Mouse (Mus musculus): Measurements from ENCODE around the gene Ptprn2. TPM values are rescaled to one million over a fixed set of nuclear protein-coding genes. Genes with fewer than 3 reads are reported as not detected.

The Ptprn2 gene
- polyA plus RNA-seq, 1 experiment from 2014 or later: 1.2 TPM

DNA sequence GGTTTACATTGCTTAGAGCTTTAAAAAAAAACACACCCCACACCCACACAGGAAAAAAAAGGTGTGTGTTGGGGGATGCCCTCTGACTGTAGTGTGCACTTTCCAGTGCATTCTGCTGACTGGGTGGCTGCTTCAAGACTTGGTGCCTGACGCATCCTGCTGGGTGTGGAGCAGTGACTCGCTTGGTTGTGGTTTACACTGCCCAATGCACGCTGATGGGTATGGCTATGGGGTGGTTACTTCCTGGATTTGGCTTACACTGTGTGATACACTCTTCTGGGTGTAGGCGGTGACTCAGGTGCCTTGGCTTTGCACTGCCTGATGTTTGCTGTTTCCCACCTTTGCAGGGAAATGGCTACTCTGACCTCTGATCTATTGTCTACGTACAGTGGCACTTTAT, 18.5 kb upstream of the Ptprn2 start:
- Histone ChIP-seq H3K27me3 (replicated peaks; ENCODE audit: control insufficient read depth, insufficient read depth, low read length) (no peaks in the 10 kb centered on the region), H3K4me2 (replicated peaks; ENCODE audit: low read depth) (no peak overlapping the region), H3K4me3 (ENCODE audit: low read depth, low read length) (no peak overlapping the region), H3K36me3 (ENCODE audit: control insufficient read depth, insufficient read depth) (no peaks in the 10 kb centered on the region), H3K27ac (ENCODE audit: low read depth, low read length) (no peak overlapping the region), H3K9me3 (ENCODE audit: control insufficient read depth) (no peaks in the 10 kb centered on the region), H3K4me1 (replicated peaks; ENCODE audit: control insufficient read depth, insufficient read depth, low read length) (no peaks in the 10 kb centered on the region), H3K9ac (ENCODE audit: low read depth, low read length) (no peak overlapping the region)
- ATAC-seq: no peak
- 78% methylated on average over 5 of the region's 5 CpGs for WGBS
- no peak for TF ChIP-seq CTCF (IDR thresholded peaks at IDR 0.05; ENCODE audit: low read depth)

DNA sequence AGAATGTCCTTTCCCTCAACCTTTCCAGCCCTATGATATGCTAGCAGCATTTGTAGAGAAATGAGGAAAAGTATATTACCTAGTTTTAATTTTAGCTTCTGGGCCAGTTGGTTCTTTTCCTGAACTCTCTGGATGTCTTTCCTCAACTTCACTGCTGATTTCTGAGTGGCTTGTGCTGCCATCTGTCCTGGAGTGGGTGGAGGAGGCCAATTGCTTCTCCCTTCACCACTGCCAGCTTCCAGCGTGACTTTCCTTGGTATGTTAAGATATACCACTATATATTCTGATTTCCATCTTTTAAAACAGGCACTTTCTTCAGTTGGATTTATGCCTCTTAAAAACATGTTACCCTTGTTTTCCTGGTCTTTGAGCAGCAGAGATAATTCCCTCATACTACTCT, 17.2 kb upstream of the Ptprn2 start:
- Histone ChIP-seq H3K36me3 (ENCODE audit: control insufficient read depth, insufficient read depth) (no peaks in the 10 kb centered on the region), H3K9ac (ENCODE audit: low read depth, low read length) (no peak overlapping the region), H3K4me1 (replicated peaks; ENCODE audit: control insufficient read depth, insufficient read depth, low read length) (no peaks in the 10 kb centered on the region), H3K27me3 (replicated peaks; ENCODE audit: control insufficient read depth, insufficient read depth, low read length) (no peaks in the 10 kb centered on the region), H3K9me3 (ENCODE audit: control insufficient read depth) (no peaks in the 10 kb centered on the region), H3K27ac (ENCODE audit: low read depth, low read length) (no peak overlapping the region), H3K4me3 (ENCODE audit: low read depth, low read length) (no peak overlapping the region), H3K4me2 (replicated peaks; ENCODE audit: low read depth) (no peak overlapping the region)
- TF ChIP-seq CTCF (IDR thresholded peaks at IDR 0.05; ENCODE audit: low read depth): no peak
- 94% methylated on average over 1 of the region's 1 CpGs for WGBS
- ATAC-seq: no peak

DNA sequence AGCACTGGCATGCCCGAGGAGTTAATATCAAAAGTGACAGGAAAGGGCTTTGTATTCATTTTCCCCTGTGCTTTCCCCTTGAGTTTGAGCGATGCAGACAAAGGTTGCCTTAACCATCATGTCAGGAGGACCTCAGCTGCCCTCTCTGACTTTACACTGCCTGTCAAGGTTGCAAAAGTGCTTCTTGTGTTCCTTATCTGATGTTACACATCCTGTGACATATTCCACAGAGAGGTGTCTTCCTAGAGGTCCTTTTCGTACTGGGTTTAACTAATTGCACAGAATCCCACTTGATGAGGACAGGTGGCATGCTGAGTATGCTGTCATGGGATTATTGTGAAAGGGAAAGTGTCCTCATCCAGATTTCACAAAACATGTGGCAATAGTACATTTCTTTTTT, 16.4 kb upstream of the Ptprn2 start:
- Histone ChIP-seq H3K9me3 (ENCODE audit: control insufficient read depth) (no peaks in the 10 kb centered on the region), H3K4me1 (replicated peaks; ENCODE audit: control insufficient read depth, insufficient read depth, low read length) (no peaks in the 10 kb centered on the region), H3K4me3 (ENCODE audit: low read depth, low read length) (no peak overlapping the region), H3K9ac (ENCODE audit: low read depth, low read length) (no peak overlapping the region), H3K36me3 (ENCODE audit: control insufficient read depth, insufficient read depth) (no peaks in the 10 kb centered on the region), H3K27ac (ENCODE audit: low read depth, low read length) (no peak overlapping the region), H3K27me3 (replicated peaks; ENCODE audit: control insufficient read depth, insufficient read depth, low read length) (no peaks in the 10 kb centered on the region), H3K4me2 (replicated peaks; ENCODE audit: low read depth) (no peak overlapping the region)
- ATAC-seq: no peak
- no peak for TF ChIP-seq CTCF (IDR thresholded peaks at IDR 0.05; ENCODE audit: low read depth)
- 83% methylated on average over 3 of the region's 3 CpGs for WGBS

DNA sequence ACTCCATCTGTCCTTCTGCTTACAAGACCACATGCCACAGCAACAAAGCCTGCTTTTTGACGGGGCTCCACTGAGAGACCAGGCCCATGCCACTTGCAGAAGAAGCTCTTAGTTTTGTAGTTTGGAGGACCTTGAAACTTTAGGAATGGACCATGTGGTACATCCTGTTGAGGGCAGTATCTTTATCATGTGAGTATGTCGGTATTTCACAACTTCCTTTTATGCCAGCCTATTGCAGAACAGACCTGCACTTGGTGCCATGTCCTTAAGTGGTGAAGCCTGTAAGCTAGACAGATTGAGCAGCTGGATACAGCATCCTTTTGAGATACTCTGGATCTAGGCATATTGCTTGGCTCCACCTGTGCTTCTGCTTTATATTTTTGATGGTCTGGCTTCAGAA, 12.3 kb upstream of the Ptprn2 start:
- Histone ChIP-seq H3K4me1 (replicated peaks; ENCODE audit: control insufficient read depth, insufficient read depth, low read length) (no peaks in the 10 kb centered on the region), H3K27ac (ENCODE audit: low read depth, low read length) (no peak overlapping the region), H3K4me3 (ENCODE audit: low read depth, low read length) (no peak overlapping the region), H3K9me3 (ENCODE audit: control insufficient read depth) (no peaks in the 10 kb centered on the region), H3K4me2 (replicated peaks; ENCODE audit: low read depth) (no peak overlapping the region), H3K27me3 (replicated peaks; ENCODE audit: control insufficient read depth, insufficient read depth, low read length) (no peaks in the 10 kb centered on the region), H3K36me3 (ENCODE audit: control insufficient read depth, insufficient read depth) (no peaks in the 10 kb centered on the region), H3K9ac (ENCODE audit: low read depth, low read length) (no peak overlapping the region)
- no peak for TF ChIP-seq CTCF (IDR thresholded peaks at IDR 0.05; ENCODE audit: low read depth)
- ATAC-seq: no peak
- 78% methylated on average over 2 of the region's 2 CpGs for WGBS

DNA sequence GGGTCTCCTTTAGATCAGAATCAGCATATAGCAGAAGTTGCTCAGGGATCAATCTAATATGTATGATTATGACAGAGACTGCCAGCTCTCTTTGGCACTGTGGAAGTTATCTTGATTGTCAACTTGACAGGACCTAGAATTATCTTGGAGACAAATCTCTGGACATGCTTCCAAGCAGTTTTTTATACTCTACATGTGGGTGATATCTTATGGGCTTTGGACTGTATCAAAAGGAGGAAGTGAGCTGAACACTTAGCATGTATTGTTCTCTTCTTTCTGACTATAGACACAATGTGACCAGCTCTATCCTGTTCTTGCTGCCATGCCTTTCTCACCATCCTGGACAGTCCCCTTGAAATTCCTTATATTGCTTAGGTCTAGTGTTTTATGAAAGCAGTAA, 11.8 kb upstream of the Ptprn2 start:
- Histone ChIP-seq H3K4me1 (replicated peaks; ENCODE audit: control insufficient read depth, insufficient read depth, low read length) (no peaks in the 10 kb centered on the region), H3K4me3 (ENCODE audit: low read depth, low read length) (no peak overlapping the region), H3K9me3 (ENCODE audit: control insufficient read depth) (no peaks in the 10 kb centered on the region), H3K9ac (ENCODE audit: low read depth, low read length) (no peak overlapping the region), H3K4me2 (replicated peaks; ENCODE audit: low read depth) (no peak overlapping the region), H3K36me3 (ENCODE audit: control insufficient read depth, insufficient read depth) (no peaks in the 10 kb centered on the region), H3K27ac (ENCODE audit: low read depth, low read length) (no peak overlapping the region), H3K27me3 (replicated peaks; ENCODE audit: control insufficient read depth, insufficient read depth, low read length) (no peaks in the 10 kb centered on the region)
- TF ChIP-seq CTCF (IDR thresholded peaks at IDR 0.05; ENCODE audit: low read depth): no peak
- ATAC-seq: no peak

DNA sequence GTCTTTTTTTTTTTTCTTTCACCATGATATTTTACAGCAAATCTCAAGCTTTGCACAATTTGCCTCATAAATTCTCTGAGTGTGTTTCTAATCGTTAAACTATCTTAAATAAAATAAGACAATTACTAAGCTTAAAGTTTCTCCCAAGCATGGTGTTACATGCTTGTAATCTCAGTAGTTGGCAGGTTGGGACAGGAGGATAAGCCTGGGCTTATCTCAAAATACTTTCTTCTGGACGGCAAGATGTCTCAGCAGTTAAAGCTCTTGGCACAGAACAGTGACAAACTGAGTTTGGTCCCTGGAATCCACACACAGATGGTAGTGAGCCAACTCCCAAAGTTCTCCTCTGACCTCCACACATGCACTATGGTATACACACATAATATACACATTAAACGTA, 10.8 kb upstream of the Ptprn2 start:
- no peaks in the 10 kb centered on the region for H3K27me3 ChIP-seq (replicated peaks; ENCODE audit: control insufficient read depth, insufficient read depth, low read length)
- no peak overlapping the region for H3K4me2 ChIP-seq (replicated peaks; ENCODE audit: low read depth)
- H3K4me1 ChIP-seq (replicated peaks; ENCODE audit: control insufficient read depth, insufficient read depth, low read length): no peaks in the 10 kb centered on the region
- no peaks in the 10 kb centered on the region for H3K9me3 ChIP-seq (ENCODE audit: control insufficient read depth)
- no peak for TF ChIP-seq CTCF (IDR thresholded peaks at IDR 0.05; ENCODE audit: low read depth)
- H3K4me3 ChIP-seq (ENCODE audit: low read depth, low read length): no peak overlapping the region
- 61% methylated on average over 3 of the region's 3 CpGs for WGBS
- no peaks in the 10 kb centered on the region for H3K36me3 ChIP-seq (ENCODE audit: control insufficient read depth, insufficient read depth)
- ATAC-seq: no peak
- H3K27ac ChIP-seq (ENCODE audit: low read depth, low read length): no peak overlapping the region
- H3K9ac ChIP-seq (ENCODE audit: low read depth, low read length): no peak overlapping the region

DNA sequence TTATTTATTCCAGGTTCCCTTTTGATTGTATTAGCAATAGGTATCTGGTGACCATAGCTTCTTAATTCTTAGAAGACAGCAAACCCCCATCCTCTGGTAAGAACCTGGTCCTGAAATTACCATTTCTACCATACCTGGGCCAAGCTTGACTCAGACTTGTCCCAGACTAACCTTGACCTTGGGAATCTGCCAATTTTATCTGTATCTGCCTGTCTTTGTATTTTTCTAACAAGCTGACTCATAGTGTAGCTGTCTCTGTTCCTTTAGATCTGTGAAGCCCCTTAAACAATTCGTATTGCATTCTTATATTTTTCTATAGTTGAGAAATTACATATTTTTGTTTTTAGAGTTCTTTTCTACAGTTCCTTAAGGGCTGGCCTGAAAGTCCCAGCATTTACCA, 6.7 kb upstream of the Ptprn2 start:
- no peak overlapping the region for H3K4me3 ChIP-seq (ENCODE audit: low read depth, low read length)
- H3K4me1 ChIP-seq (replicated peaks; ENCODE audit: control insufficient read depth, insufficient read depth, low read length): no peaks in the 10 kb centered on the region
- TF ChIP-seq CTCF (IDR thresholded peaks at IDR 0.05; ENCODE audit: low read depth): no peak
- no peaks in the 10 kb centered on the region for H3K9me3 ChIP-seq (ENCODE audit: control insufficient read depth)
- no peak for ATAC-seq
- no peak overlapping the region for H3K27ac ChIP-seq (ENCODE audit: low read depth, low read length)
- 68% methylated on average over 1 of the region's 1 CpGs for WGBS
- H3K4me2 ChIP-seq (replicated peaks; ENCODE audit: low read depth): no peak overlapping the region
- H3K9ac ChIP-seq (ENCODE audit: low read depth, low read length): no peak overlapping the region
- H3K36me3 ChIP-seq (ENCODE audit: control insufficient read depth, insufficient read depth): no peaks in the 10 kb centered on the region
- H3K27me3 ChIP-seq (replicated peaks; ENCODE audit: control insufficient read depth, insufficient read depth, low read length): no peaks in the 10 kb centered on the region
